Mouse (Mus musculus): ENCODE measurements around the gene Arfgap3. TPM values are rescaled to one million over a fixed set of nuclear protein-coding genes. Genes with fewer than 3 reads are reported as not detected.
"Not testable (repeated sequence)": the region's sequence is repeated elsewhere in the genome, so short reads cannot be mapped to it uniquely, and the experiment has no call there.

Gene Arfgap3
- 74.4 and 88.5 TPM in 2 replicates for polyA plus RNA-seq (2012; rRNA removed)

DNA sequence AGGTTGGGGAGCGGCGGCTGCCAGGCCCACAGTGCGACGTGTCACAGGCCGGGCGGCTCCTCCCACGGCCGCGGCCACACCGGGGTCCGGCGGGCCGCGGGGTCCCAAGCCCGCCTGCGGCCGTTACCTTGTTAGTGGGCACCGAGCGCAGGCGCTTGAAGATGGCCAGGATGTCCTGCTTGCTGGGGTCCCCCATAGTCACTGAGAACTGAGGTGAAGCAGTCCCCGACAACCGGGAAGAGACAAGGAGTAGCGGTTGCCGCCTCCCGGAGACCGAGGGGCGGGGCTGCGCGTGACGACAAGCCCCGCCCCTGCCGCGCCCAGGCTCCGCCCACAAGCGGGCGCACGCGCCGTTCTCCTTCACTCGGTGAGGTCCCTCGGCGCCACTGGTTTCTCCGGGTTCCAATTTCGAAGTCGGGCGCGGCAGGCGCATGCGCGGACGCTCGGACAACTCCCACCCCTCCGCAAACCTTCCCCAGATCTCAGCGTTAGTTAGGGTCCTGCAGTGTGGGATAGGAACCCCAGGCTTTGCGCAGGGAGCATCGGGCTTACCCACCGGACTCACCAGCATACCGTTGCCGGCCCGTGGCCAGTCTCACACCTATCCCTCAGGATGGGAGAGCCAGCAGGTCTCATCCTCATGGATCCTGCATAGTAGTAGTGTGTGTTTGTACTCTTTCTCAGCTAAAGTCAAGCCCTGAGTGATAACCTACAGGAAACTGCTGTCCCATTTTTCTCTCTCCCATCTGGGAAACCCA is at the start of gene Arfgap3:
Gene Arfgap3, minus strand, starts transcription at position 294 of the 758 bp plus-strand sequence.
- DNase-seq (ENCODE audit: low read depth, low spot score), result no peak
- under 1% methylated on average over 60 of the region's 60 CpGs for WGBS

DNA sequence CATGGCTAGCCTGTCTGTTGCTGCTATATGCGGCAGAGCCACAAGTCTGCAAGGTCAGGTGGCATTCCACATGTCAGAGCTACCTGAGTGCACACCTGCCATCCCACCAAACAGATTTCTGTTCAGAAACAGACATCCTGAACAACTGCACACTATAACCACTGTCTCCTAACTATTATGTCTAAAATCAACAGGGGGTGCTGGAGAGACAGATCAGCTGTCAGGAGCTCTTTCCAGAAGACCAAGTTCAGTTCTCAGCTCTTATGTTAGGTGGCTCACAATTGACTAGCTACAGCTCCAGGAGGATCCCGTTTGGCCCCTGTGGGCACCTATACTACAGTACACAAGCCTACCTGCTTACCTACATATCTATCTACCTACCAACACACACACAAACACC is 42.7 kb upstream of the Arfgap3 start:
- 86% methylated on average over 2 of the region's 2 CpGs for WGBS
- no peak for DNase-seq (ENCODE audit: low read depth, low spot score)

DNA sequence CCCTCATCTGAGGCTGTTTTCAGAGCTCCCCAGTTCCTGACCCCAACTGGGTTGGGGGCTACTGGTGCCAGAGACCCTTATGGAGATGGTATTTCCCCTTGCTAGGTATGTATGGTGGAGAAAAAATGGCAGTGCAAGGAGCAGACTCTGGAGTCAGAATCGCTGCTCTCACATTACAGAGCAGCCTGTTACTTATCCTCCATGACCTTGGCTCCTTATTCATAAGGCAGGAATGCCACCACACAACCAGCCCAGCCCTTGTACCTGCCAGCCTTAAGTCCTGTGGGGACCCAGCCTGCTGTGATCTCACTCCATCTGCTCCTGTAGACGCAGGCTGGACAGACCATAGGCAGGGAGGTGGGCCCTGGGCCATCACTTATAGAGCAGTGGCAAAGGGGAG is 37.9 kb upstream of the Arfgap3 start:
- DNase-seq (ENCODE audit: low read depth, low spot score), result no peak
- 76% methylated on average over 2 of the region's 2 CpGs for WGBS

DNA sequence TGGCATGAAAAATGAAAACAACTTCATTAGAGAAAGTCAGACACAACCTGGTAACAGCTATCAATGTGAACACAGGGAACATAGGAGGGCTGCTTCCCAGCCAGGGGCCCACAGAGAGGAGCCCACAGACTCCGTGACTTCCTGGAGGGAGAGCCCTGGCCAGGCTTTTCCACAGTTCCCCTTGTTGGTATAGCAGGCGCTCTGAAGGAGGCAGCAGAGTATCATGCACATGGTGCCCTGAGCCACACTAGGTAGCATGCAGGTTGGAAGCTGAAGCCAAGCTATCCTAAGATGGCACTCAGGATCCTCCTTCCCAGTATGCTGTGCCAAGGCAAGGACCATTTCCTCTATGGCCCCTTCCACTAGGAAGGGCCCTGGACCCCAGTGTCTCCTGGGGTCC is 33.6 kb upstream of the Arfgap3 start:
- DNase-seq (ENCODE audit: low read depth, low spot score), result no peak
- 91% methylated on average over 2 of the region's 2 CpGs for WGBS

DNA sequence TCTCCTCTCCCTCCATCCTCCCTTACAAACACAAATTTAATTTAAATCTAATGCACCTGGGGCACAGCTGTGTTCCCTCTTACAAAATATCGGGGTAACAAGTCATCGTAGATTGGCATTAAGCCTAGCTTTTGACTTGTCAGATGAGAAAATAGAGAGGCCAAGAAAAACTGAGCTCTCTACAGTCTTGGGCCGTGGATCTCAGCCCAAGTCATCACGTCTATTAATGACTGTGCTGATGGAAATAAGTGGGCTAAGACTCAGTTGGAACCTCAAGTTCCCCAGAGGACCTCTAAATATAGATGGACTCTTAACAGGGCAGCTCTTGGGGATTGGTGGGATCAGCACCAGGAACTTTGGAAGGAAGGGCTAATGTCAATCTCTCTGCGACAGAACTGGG is 33.1 kb upstream of the Arfgap3 start:
- no peak for DNase-seq (ENCODE audit: low read depth, low spot score)
- 91% methylated on average over 5 of the region's 5 CpGs for WGBS

DNA sequence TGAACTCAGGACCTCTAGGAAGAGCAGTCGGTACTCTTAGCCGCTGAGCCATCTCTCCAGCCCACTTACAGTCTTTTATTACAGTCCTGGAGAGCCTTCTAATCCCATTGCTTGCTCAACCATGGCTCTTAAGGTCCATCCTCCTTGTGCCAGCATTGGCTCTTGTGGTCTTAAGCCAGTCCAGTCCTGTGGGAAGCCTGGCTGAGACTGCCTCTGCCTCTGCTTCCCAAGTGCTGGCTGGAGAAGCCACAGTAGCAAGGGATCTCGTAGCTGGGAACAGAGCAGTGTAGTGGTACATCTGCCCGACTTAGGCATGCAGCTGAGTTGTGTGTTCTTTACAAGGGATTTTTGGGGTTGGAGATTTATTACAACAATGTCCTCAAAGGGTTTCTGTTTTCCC is 32.4 kb upstream of the Arfgap3 start:
- 97% methylated on average over 4 of the region's 4 CpGs for WGBS
- no peak for DNase-seq (ENCODE audit: low read depth, low spot score)

DNA sequence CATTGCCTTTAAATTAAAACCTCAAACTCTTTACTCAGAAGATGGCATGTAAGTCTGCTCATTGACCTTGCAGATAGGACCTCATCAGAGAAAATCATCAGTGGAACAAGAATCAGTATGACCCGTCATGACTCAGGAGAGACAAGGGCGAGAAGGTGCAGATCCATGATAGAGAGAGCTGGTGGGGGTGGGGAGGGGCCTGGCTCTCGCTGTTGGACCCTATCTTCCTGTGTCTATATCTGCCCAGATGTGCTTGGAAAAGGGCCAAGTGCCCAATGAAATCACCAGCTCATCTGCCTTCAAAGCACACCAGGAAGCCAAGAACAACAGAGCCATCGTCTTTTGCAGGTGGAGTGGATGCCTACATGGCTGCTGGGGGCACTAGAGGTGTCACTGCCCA is 27.1 kb upstream of the Arfgap3 start:
- WGBS, result 67% methylated on average over 4 of the region's 4 CpGs
- DNase-seq (ENCODE audit: low read depth, low spot score), result no peak

DNA sequence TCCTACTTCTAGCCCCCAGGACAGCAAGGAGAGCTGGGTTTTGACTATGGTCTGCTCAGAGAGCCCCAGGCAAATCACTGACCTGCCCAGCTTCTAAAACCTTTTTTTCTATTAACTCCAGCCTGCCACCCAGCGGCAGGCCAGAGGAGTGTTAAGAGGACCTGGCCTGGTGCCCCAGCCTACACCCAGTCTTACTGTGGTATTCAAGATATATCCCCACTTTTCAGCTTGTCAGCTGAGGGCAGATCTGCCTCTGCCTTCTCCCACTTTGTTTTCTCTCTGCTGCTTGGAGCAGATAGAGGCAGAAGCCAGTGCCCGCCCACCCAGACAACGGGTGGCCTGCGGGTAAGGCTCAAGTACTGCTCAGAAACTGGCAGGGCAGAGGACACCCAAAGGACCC is 25.1 kb upstream of the Arfgap3 start:
- WGBS, result 73% methylated on average over 4 of the region's 4 CpGs
- no peak for DNase-seq (ENCODE audit: low read depth, low spot score)

DNA sequence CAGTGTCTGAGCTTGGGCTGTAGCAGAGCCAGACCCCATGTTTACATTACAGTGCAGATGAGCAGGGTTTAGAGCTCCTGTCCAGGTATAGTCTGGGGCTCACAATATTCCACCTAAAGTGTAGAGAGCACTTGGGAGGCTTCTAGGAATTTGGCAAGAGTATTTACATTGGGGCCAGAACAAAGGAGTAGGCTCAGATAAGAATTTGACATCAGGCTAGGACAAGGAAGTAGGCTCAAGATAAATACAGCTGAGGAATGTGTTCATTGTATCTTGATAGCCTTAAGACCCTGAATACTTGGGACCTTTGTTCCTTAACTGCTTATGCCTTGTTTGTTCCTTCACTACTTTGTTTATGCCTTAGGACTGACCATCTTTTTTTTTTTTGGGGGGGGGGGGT is 24.0 kb upstream of the Arfgap3 start:
- DNase-seq (ENCODE audit: low read depth, low spot score), result no peak

DNA sequence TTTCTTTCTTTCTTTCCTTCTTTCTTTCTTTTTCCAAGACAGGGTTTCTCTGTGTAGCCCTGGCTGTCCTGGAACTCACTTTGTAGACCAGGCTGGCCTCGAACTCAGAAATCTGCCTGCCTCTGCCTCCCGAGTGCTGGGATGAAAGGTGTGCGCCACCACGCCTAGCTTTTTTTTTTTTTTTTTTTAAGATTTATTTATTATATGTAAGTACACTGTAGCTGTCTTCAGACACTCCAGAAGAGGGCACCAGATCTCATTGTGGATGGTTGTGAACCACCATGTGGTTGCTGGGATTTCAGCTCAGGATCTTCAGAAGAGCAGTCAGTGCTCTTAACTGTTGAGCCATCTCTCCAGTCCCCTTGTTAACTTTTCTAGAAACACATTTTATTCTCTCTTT is 18.7 kb upstream of the Arfgap3 start:
- DNase-seq (ENCODE audit: low read depth, low spot score), result not testable (repeated sequence)
- 55% methylated on average over 4 of the region's 4 CpGs for WGBS

DNA sequence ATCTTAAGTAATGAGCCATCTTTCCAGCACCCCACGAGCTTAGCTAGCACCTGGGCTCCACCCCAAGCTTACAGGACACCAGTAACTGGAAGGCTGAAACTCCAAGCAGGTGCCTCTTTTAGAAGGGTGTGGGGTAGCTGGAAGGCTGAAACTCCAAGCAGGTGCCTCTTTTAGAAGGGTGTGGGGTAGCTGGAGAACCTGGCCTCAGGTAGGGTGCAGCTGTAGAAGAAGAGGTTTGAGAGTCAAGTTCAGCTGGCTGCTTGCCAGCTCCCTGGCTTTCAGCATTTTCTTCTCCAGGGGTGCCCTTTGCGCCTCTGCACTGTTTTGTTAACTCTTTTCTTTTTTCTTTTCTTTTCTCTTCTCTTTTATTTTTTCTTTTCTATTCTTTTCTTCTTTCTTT is 18.2 kb upstream of the Arfgap3 start:
- DNase-seq (ENCODE audit: low read depth, low spot score), result no peak
- WGBS, result 33% methylated on average over 2 of the region's 2 CpGs

DNA sequence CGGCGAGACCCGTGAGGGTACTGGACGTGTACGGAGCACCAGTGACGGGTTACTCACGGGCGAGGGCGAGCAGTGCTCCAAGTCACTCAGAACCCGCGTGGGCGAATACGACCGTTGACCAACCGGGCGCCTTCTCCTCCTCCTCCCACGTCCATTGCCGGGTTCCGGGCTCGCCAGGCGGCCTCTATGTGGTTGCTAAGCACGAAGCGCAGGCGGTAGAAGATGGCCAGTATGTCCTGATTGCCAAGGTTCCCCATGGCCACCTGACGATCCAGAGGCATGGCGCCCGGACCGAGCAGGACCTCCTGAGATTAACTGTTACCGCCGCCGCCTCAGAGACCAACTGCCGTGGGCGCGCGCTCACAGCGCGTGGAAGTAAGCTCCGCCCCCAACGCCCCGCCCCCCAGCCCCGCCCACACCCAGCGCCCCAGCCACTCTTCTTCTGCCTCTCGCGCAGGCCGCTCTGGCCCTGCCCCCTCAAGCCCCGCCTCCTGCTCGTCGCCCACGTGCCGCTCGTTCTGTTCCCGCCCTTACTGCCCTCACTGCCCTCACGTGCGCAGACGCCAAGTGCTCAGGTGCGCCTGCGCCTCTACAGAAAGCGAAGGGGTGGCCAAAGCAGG is 17.0 kb upstream of the Arfgap3 start:
- 12% methylated on average over 58 of the region's 58 CpGs for WGBS
- no peak for DNase-seq (ENCODE audit: low read depth, low spot score)

DNA sequence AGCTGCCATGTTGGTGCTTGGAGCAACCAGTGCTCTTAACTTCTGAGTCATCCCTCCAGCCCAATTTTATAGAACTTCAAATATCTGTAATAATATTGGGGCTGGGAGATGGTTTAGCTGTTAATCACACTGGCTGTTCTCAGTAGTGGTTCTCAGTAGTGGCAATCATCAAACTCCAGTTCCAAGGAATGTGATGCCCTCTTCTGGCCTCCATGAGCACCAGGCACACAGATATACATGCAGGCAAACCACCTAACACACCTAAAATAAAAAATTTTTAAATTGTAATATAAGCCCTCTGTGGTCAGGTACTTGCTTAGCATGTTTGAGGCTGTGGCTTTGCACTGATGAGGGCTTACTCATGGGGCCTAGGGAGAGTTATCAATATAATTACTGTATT is 15.7 kb upstream of the Arfgap3 start:
- no peak for DNase-seq (ENCODE audit: low read depth, low spot score)

DNA sequence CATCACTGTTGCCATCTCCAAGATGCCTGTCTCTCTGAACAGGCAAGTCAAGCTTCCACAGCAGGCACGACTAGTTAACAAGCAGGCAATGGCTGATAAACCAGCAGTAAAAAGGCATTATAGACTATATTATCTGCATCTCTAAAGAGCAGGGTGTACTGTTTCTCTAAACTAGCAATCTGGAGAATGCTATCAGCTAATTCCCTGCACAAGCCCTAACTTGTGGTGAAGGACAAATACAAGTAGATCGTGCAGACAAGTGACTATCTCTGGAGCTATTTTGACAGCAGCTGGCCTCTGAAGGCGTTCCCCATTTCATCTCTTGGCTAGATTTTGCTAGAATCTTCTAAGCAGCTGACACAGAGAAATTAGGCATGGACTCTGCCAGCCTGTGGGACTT is 14.1 kb upstream of the Arfgap3 start:
- WGBS, result 61% methylated on average over 3 of the region's 3 CpGs
- DNase-seq (ENCODE audit: low read depth, low spot score), result no peak

DNA sequence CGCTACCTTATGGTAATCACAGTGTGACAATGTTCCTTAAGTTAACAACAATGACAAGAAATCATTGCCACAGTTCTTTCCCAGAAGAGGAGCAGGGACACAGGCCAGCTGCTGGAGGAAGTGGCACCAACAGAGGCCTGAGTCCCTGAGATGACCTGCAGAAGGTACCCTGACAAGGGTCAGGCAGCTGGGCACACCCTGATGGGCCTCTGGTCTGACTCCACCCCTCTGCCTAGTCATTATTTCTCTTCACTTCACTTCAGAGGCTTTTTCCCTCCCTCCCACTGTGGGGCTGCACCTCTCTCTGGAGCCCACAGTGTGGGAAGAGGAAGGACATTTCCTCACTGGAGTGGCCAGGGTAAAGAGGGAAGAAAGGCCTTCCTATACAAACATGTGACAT is 12.8 kb upstream of the Arfgap3 start:
- 88% methylated on average over 1 of the region's 1 CpGs for WGBS
- not testable (repeated sequence) for DNase-seq (ENCODE audit: low read depth, low spot score)

DNA sequence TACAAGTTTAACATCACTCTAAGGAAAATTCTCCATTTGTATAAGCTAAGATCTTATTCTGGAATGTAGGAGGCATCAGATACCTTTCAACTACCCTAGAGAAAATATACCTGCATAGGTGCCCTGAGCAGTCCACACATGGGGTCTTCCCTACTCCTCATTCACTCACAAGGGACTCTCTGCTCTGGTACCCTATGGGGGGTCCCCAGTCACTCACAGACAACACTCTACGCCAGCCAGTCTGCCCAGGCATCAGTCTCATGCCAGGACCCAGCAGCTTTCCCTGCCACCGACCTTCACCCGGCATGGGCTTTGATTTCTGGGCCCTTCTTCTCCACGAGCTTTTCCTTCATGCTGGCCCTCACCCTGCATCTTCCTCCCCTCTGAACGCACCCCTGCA is 10.9 kb upstream of the Arfgap3 start:
- not testable (repeated sequence) for DNase-seq (ENCODE audit: low read depth, low spot score)
- WGBS, result 77% methylated on average over 5 of the region's 5 CpGs

DNA sequence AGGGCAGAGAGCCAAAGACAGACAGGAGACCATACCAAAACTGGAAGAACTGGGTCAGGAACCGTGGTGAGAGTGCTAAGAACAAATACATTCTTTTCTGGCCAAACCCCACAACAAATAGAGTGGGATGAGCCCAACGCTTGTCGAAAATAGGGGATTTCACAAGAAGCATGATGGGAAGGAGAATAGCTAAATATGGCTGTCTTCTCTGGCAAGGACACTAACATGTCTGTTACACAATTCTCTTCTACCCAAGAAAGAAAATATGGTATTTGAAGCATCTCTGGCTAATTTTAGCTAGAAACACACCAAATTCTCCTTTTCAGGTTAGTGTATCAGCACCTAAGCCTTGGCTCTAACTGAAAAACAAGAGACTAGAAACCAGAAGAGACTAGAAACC is 10.1 kb upstream of the Arfgap3 start:
- 66% methylated on average over 3 of the region's 3 CpGs for WGBS
- no peak for DNase-seq (ENCODE audit: low read depth, low spot score)

DNA sequence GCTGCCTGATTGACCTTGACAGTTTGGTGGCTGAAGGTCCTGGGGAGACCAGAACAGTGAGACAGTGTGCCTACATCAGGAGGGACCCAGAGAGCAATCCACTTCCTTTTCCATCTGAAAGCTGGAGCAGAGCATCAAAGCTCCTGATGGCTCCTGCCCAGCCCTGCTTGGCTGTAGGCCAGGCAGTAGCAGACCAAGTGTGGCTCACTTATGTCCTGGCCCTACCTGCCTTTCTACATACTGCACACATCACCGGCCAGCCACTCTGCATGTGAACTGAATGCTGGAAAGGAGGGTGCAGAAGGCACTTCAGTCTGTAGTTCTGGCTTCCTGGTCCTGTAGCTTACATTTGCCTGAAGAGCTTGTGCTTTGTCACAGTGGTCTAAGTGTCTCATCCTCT is 8.4 kb upstream of the Arfgap3 start:
- DNase-seq (ENCODE audit: low read depth, low spot score), result no peak

DNA sequence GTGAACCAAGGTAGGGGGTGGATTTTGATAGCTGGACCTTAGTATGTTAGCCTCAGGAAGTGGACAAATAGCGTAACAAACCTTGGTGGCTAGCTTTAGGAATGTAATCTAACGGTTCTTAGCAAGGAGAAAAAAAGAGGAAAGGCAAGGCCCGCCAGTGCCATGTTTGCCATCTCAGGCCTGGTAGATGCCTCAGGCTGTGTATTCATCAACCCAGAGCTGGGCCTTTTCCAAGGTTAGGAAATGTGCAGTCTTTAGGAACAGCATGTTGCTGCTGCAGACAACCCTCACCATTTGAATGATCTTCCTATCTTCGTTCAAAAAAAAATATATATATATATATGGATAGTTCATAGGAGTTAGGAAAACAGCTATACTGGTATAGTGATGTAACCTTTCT is 1.5 kb upstream of the Arfgap3 start:
- DNase-seq (ENCODE audit: low read depth, low spot score), result no peak
- WGBS, result 41% methylated on average over 4 of the region's 4 CpGs

More for the DNA sequence above, 8.4 kb upstream of the Arfgap3 start:
- 30% methylated on average over 1 of the region's 1 CpGs for WGBS

DNA sequence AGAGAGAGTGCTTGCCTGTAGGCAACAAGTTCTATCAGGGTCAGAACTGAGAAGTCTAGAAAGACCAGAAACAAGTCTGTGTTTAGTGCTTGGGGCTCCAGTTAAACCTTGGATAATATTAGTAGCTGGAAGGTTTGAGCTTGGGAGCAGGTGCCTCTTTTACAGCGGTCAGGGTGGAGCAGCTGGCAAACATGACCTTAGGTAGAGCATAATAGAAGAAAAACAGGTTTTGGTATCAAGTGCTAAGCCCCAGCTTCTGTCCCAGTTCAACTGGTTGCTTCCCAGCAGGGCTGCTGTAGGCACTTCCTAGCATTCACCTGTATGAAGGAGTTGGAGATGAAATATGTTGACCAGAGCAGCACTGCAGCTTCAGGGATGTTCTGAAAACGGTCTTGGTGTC is 812 bp upstream of the Arfgap3 start:
- WGBS, result 32% methylated on average over 2 of the region's 2 CpGs
- DNase-seq (ENCODE audit: low read depth, low spot score), result no peak

DNA sequence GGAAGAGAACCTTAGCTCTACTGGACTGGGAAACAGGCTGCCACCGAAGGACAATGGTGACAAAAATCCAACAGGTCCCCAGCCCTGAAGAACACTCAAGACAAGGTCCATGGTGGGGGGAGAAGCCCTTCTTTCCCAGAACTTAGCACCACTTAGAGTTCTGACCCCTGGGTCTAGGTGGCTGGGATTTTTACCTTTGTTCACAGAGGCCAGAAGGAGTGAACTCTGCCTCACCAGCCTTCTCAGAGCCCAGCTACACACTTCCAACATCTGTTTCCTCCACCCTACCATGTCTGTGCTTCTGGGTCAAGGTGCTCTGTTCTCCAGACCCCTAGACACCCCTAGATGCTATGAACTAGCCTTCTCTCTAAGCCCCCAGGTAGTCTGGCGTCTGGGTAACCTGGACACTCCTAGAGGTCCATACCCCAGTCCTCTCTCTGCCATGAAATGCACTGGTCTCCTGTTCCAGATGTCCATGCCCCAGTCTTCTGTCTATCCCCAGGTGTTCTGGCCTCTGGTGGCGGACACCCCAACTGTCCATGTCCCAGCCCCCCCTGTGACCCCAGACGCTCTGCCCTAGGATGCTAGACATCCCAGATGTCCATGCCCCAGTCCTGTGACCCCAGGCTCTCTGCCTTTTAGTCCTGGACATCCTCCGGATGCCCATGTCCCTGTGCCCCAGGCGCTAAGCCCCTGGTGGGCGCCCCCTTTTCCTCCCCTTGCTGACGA is 658 bp downstream of the Arfgap3 start:
- WGBS, result 6% methylated on average over 8 of the region's 8 CpGs
- DNase-seq (ENCODE audit: low read depth, low spot score), result no peak
